Mouse (Mus musculus): ENCODE results near the gene Mfsd5.

Gene Mfsd5

GRCm38 (mm10) chr15:102248131-102248811 lies 31.0 kb upstream of the Mfsd5 start:
- DNase-seq: no peak

GRCm38 (mm10) chr15:102248812-102249191 lies 30.5 kb upstream of the Mfsd5 start:
- DNase-seq: no peak

GRCm38 (mm10) chr15:102249251-102249691 lies 30.0 kb upstream of the Mfsd5 start:
- peak; percentile 32 for DNase-seq

GRCm38 (mm10) chr15:102249967-102250366 lies 29.3 kb upstream of the Mfsd5 start:
- DNase-seq: no peak

- DNase-seq: no peak
Measured at GRCm38 (mm10) chr15:102250521-102250920, 28.7 kb upstream of the Mfsd5 start.

GRCm38 (mm10) chr15:102255547-102256255 lies 23.6 kb upstream of the Mfsd5 start:
- DNase-seq: peak; percentile 52

GRCm38 (mm10) chr15:102256431-102257201 lies 22.6 kb upstream of the Mfsd5 start:
- DNase-seq: no peak

GRCm38 (mm10) chr15:102257202-102258075 lies 21.8 kb upstream of the Mfsd5 start, which contains the start of gene Rarg:
Gene Rarg (minus strand): TSS chr15:102257517.
- DNase-seq: peak; percentile 70

- peak; percentile 51 for DNase-seq
Measured at GRCm38 (mm10) chr15:102258076-102258470, 21.2 kb upstream of the Mfsd5 start.

- no peak for DNase-seq
Measured at GRCm38 (mm10) chr15:102258581-102259253, 20.5 kb upstream of the Mfsd5 start.

GRCm38 (mm10) chr15:102262582-102262981 lies 16.7 kb upstream of the Mfsd5 start:
- no peak for DNase-seq

- DNase-seq: no peak
Measured at GRCm38 (mm10) chr15:102263037-102263436, 16.2 kb upstream of the Mfsd5 start.

GRCm38 (mm10) chr15:102265548-102265947 lies 13.7 kb upstream of the Mfsd5 start:
- no peak for DNase-seq

- no peak for DNase-seq
Measured at GRCm38 (mm10) chr15:102270274-102270960, 8.8 kb upstream of the Mfsd5 start, which contains the start of gene Gm9918. Gene Gm9918 (plus strand): TSS chr15:102270563.

- no peak for DNase-seq
Measured at GRCm38 (mm10) chr15:102271441-102271840, 7.8 kb upstream of the Mfsd5 start.

- DNase-seq: no peak
Measured at GRCm38 (mm10) chr15:102273982-102274716, 5.1 kb upstream of the Mfsd5 start.

- no peak for DNase-seq
Measured at GRCm38 (mm10) chr15:102278726-102279091, 545 bp upstream of the Mfsd5 start.

- DNase-seq: no peak
Measured at GRCm38 (mm10) chr15:102279783-102280520, 698 bp downstream of the Mfsd5 start.

- DNase-seq: no peak
Measured at GRCm38 (mm10) chr15:102280623-102281022, 1.4 kb downstream of the Mfsd5 start.
